Mouse (Mus musculus) skeletal muscle tissue, adult 2 months (tissue): ENCODE measurements around the gene Frmd4a.

Source experiments
- DNase-seq: peaks from one replicate; pipeline ENCODE4 v3.0.0-alpha.2; 2012; ENCODE audit warnings: low read depth, low spot score

Frmd4a gene

GRCm38 (mm10) chr2:4137493-4137892, 120.0 kb downstream of the Frmd4a start:
- DNase-seq, result no peak

GRCm38 (mm10) chr2:4142221-4142950, 124.9 kb downstream of the Frmd4a start:
- no peak for DNase-seq

- DNase-seq, result no peak
Observed at GRCm38 (mm10) chr2:4144424-4144823, 126.9 kb downstream of the Frmd4a start.

- no peak for DNase-seq
Observed at GRCm38 (mm10) chr2:4152521-4153040, 135.1 kb downstream of the Frmd4a start.

- no peak for DNase-seq
Observed at GRCm38 (mm10) chr2:4153131-4153631, 135.7 kb downstream of the Frmd4a start.

GRCm38 (mm10) chr2:4154036-4154653, 136.6 kb downstream of the Frmd4a start:
- DNase-seq, result no peak

- DNase-seq, result no peak
Observed at GRCm38 (mm10) chr2:4154654-4155047, 137.1 kb downstream of the Frmd4a start.

GRCm38 (mm10) chr2:4155406-4155805, 137.9 kb downstream of the Frmd4a start:
- DNase-seq, result no peak

- DNase-seq, result no peak
Observed at GRCm38 (mm10) chr2:4156511-4156910, 139.0 kb downstream of the Frmd4a start.

- DNase-seq, result no peak
Observed at GRCm38 (mm10) chr2:4157396-4157795, 139.9 kb downstream of the Frmd4a start.

- no peak for DNase-seq
Observed at GRCm38 (mm10) chr2:4159574-4160203, 142.2 kb downstream of the Frmd4a start.

GRCm38 (mm10) chr2:4166191-4166590, 148.7 kb downstream of the Frmd4a start:
- no peak for DNase-seq

GRCm38 (mm10) chr2:4167131-4167530, 149.6 kb downstream of the Frmd4a start:
- no peak for DNase-seq

- no peak for DNase-seq
Observed at GRCm38 (mm10) chr2:4169726-4170125, 152.2 kb downstream of the Frmd4a start.

- no peak for DNase-seq
Observed at GRCm38 (mm10) chr2:4170189-4170588, 152.7 kb downstream of the Frmd4a start.

- no peak for DNase-seq
Observed at GRCm38 (mm10) chr2:4184991-4185390, 167.5 kb downstream of the Frmd4a start.

- no peak for DNase-seq
Observed at GRCm38 (mm10) chr2:4187521-4187920, 170.0 kb downstream of the Frmd4a start.

GRCm38 (mm10) chr2:4188303-4188702, 170.8 kb downstream of the Frmd4a start:
- DNase-seq, result no peak

GRCm38 (mm10) chr2:4190345-4190744, 172.8 kb downstream of the Frmd4a start:
- DNase-seq, result no peak

GRCm38 (mm10) chr2:4190995-4191394, 173.5 kb downstream of the Frmd4a start:
- DNase-seq, result no peak

GRCm38 (mm10) chr2:4193206-4193605, 175.7 kb downstream of the Frmd4a start:
- no peak for DNase-seq

GRCm38 (mm10) chr2:4194324-4195014, 177.0 kb downstream of the Frmd4a start:
- DNase-seq, result no peak
